Mouse (Mus musculus) bone marrow macrophage, adult 2 months (primary cell): ENCODE data around the gene Wdfy1.

Source experiments
- CTCF ChIP-seq: IDR thresholded peaks from 2 replicates; pipeline ENCODE4 v1.5.1; 2012; ENCODE audit warnings: low read depth, mild to moderate bottlenecking, low read length, moderate library complexity
- POLR2A ChIP-seq: IDR thresholded peaks from 2 replicates; pipeline ENCODE4 v1.6.1; 2012; ENCODE audit warnings: mild to moderate bottlenecking, low read depth, low read length, borderline replicate concordance

GRCm38 (mm10) chr1:79756417-79756816 lies 19.5 kb downstream of the Wdfy1 start:
- no peak for TF ChIP-seq CTCF
- no peak for TF ChIP-seq POLR2A
